ENCODE assay signal across 21 mouse cellular contexts in the genomic region with DNA sequence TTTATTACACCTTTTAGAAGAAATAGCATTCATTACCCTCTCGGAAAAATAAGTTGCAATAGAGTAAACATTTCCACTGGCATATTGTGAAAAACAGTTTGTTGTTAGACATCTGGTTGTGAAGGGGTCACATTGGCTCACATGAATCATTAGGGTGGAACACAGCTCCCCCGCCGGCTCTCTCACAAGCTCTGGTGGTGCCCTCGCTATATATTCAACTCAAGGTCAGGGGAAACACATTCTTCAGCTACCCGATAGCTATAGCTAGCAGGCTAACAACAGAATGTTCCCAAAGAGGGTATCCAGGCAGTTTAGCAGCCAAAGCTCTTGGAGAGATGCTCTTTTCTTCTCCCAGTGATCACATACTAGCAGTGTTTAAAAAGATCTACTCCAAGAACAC.
DNase-seq lines count a peak whose midpoint lies in the region; ATAC-seq lines count a peak whose summit lies in the region.
"Had no signal": no experiment of that assay in that cellular context is flagged by ENCODE, and none has a peak within 500 bp of the region (broad histone marks: within the 10 kb centered on the region; RNA-seq: fewer than 3 reads in every experiment).

No protein-coding gene starts in this region.

- 0 out of 2 replicates have a peak, but pooled peaks cover 2% of the 10 kb centered on the region for H3K9me3 ChIP-seq in kidney, embryonic 16.5 days (ENCODE audit: low read length)
- no peaks in the 10 kb centered on the region for H3K9me3 ChIP-seq in kidney, embryonic 14.5 days (ENCODE audit: control insufficient read depth, low read length)
- H3K9me3 ChIP-seq in neural tube, embryonic 13.5 days: no peaks in the 10 kb centered on the region
- H3K9me3 ChIP-seq: embryonic facial prominence, embryonic 13.5 days; kidney, embryonic 15.5 days; limb, embryonic 12.5 days; liver, embryonic 13.5 days had no signal

- H3K4me3 ChIP-seq in kidney, embryonic 16.5 days (ENCODE audit: low read length): no peak overlapping the region
- H3K4me3 ChIP-seq in kidney, embryonic 14.5 days (ENCODE audit: low read length): no peak overlapping the region
- no peak overlapping the region for H3K4me3 ChIP-seq in neural tube, embryonic 13.5 days
- H3K4me3 ChIP-seq: embryonic facial prominence, embryonic 13.5 days; kidney, embryonic 15.5 days; limb, embryonic 12.5 days; liver, embryonic 13.5 days; megakaryocyte, embryonic 14.5 days had no signal

- DNase-seq in embryo, embryonic 11 days: peak; percentile 53
- no peak for DNase-seq in embryo, embryonic 9.5 days (ENCODE audit: extremely low spot score)
- DNase-seq in neural tube, embryonic 10.5 days (ENCODE audit: extremely low spot score, low spot score): no peak
- DNase-seq in urinary bladder, postnatal 14 days (ENCODE audit: low spot score): no peak
- DNase-seq in testis, postnatal 14 days (ENCODE audit: low spot score): no peak
- DNase-seq: adrenal gland, postnatal 14 days; cerebellum, adult 11-12 months; cerebellum, postnatal 25 days; heart, postnatal 10 days; liver, embryonic 13.5 days; lung, postnatal 10 days; spleen, adult 18-20 months had no signal

- no peak overlapping the region for H3K27ac ChIP-seq in kidney, embryonic 16.5 days (ENCODE audit: low read length)
- H3K27ac ChIP-seq in kidney, embryonic 14.5 days (ENCODE audit: low read depth, low read length): no peak overlapping the region
- peak overlapping the region; percentile 64; the same call in 1 of the 2 replicates for H3K27ac ChIP-seq in neural tube, embryonic 13.5 days (replicated peaks)
- H3K27ac ChIP-seq: embryonic facial prominence, embryonic 13.5 days; kidney, embryonic 15.5 days; limb, embryonic 12.5 days; liver, embryonic 13.5 days had no signal

- no peak overlapping the region for H3K9ac ChIP-seq in kidney, embryonic 16.5 days (replicated peaks; ENCODE audit: low read length)
- no peak overlapping the region for H3K9ac ChIP-seq in kidney, embryonic 14.5 days (ENCODE audit: low read depth, low read length)
- H3K9ac ChIP-seq in neural tube, embryonic 13.5 days: no peak overlapping the region
- H3K9ac ChIP-seq: embryonic facial prominence, embryonic 13.5 days; kidney, embryonic 15.5 days; limb, embryonic 12.5 days; liver, embryonic 13.5 days had no signal

- peaks cover 11% of the 10 kb centered on the region; the same call in 1 of the 2 replicates for H3K4me1 ChIP-seq in kidney, embryonic 16.5 days (ENCODE audit: insufficient read depth, low read length)
- peaks cover 5% of the 10 kb centered on the region; the same call in 1 of the 2 replicates for H3K4me1 ChIP-seq in kidney, embryonic 14.5 days (ENCODE audit: control insufficient read depth, insufficient read depth, low read length)
- peaks cover 44% of the 10 kb centered on the region for H3K4me1 ChIP-seq in neural tube, embryonic 13.5 days (replicated peaks)
- H3K4me1 ChIP-seq: limb, embryonic 12.5 days; liver, embryonic 13.5 days; megakaryocyte, embryonic 14.5 days had no signal

- ATAC-seq in kidney, embryonic 16.5 days (ENCODE audit: low FRiP score, low TSS enrichment): peak; percentile 31; the same call in 1 of the 2 replicates
- no peak for ATAC-seq in kidney, embryonic 14.5 days (ENCODE audit: low FRiP score, low TSS enrichment)
- ATAC-seq in neural tube, embryonic 13.5 days (ENCODE audit: low read depth): peak; percentile 59; the same call in 1 of the 2 replicates
- ATAC-seq: activated CD4-positive, CD25-positive, alpha-beta regulatory T cell, adult 4 months; forebrain, embryonic 16.5 days had no signal

- no peaks in the 10 kb centered on the region for H3K27me3 ChIP-seq in kidney, embryonic 16.5 days (ENCODE audit: insufficient read depth, low read length)
- no peaks in the 10 kb centered on the region for H3K27me3 ChIP-seq in kidney, embryonic 14.5 days (ENCODE audit: control insufficient read depth, insufficient read depth, low read length)
- no peaks in the 10 kb centered on the region for H3K27me3 ChIP-seq in neural tube, embryonic 13.5 days
- H3K27me3 ChIP-seq: embryonic facial prominence, embryonic 13.5 days; kidney, embryonic 15.5 days; limb, embryonic 12.5 days; liver, embryonic 13.5 days; megakaryocyte, embryonic 14.5 days had no signal

- WGBS in kidney, embryonic 16.5 days: 19% methylated on average over 5 of the region's 5 CpGs
- 15% methylated on average over 5 of the region's 5 CpGs for WGBS in kidney, embryonic 14.5 days
- WGBS in neural tube, embryonic 13.5 days: 11% methylated on average over 5 of the region's 5 CpGs

- peaks cover 3% of the 10 kb centered on the region; the same call in 1 of the 2 replicates for H3K36me3 ChIP-seq in kidney, embryonic 16.5 days (ENCODE audit: insufficient read depth, low read length)
- no peaks in the 10 kb centered on the region for H3K36me3 ChIP-seq in kidney, embryonic 14.5 days (ENCODE audit: control insufficient read depth, insufficient read depth, low read length)
- 0 out of 2 replicates have a peak, but pooled peaks cover 4% of the 10 kb centered on the region for H3K36me3 ChIP-seq in neural tube, embryonic 13.5 days
- H3K36me3 ChIP-seq: embryonic facial prominence, embryonic 13.5 days; kidney, embryonic 15.5 days; limb, embryonic 12.5 days; liver, embryonic 13.5 days had no signal

- H3K4me2 ChIP-seq in kidney, embryonic 16.5 days (replicated peaks; ENCODE audit: low read depth, low read length): no peak overlapping the region
- no peak overlapping the region for H3K4me2 ChIP-seq in kidney, embryonic 14.5 days (replicated peaks; ENCODE audit: low read depth, low read length)
- H3K4me2 ChIP-seq in neural tube, embryonic 13.5 days: no peak overlapping the region
- H3K4me2 ChIP-seq: embryonic facial prominence, embryonic 13.5 days; kidney, embryonic 15.5 days; limb, embryonic 12.5 days; liver, embryonic 13.5 days had no signal
